Mouse (Mus musculus) CD4-positive helper T cell, adult 2 months (primary cell): ENCODE results near the gene Zfp513.
"Not testable (repeated sequence)": the region's sequence is repeated elsewhere in the genome, so short reads cannot be mapped to it uniquely, and the experiment has no call there.

Experiments
- DNase-seq: peaks from one replicate; pipeline ENCODE4 v3.0.0-alpha.2; 2012; ENCODE audit warnings: low read depth, missing footprints, low spot score

Zfp513 gene

DNA sequence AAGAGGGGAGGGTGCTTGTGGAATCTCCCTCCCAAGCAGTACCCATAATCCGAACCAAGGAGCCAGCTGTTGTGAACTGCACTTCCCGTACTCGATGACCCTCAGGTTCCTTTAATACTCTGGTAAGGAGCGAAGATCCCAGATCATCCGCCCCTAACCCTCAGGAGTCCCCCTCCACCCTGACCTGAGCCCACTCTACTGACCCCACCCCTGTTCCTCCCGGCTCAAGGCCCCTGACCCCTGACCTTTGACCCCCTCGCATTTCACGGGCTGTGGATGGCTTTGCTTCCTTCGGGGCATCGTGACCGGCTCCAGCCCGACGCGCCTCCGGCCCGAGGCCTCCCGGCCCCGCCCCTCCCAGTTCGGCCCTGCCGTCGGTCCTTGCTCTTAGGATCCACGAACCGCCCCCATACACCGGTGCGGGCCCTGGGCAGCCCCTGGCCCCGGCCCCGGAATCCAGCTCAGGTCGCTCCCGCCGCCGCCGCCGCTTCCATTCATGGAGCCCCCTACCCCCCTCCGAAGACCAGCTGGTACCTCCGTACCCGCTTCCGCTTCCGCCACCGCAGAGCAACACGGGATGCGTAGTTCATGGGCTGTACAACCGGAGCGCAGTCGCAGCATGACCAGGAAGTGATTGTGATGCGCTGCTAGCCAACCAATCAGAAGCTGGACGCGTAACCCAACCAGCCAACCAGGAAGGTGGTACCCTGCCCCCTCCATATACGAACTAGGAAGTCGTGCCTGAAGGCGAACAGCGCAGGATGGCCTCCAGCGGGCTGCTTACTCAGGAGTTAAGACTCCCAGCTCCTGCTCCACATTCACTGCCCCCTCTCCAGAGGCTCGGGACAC is at the start of gene Zfp513:
Gene Zfp513 (minus strand): TSS at position 562 of the 849 bp plus-strand sequence.
- peak; percentile 99 for DNase-seq

DNA sequence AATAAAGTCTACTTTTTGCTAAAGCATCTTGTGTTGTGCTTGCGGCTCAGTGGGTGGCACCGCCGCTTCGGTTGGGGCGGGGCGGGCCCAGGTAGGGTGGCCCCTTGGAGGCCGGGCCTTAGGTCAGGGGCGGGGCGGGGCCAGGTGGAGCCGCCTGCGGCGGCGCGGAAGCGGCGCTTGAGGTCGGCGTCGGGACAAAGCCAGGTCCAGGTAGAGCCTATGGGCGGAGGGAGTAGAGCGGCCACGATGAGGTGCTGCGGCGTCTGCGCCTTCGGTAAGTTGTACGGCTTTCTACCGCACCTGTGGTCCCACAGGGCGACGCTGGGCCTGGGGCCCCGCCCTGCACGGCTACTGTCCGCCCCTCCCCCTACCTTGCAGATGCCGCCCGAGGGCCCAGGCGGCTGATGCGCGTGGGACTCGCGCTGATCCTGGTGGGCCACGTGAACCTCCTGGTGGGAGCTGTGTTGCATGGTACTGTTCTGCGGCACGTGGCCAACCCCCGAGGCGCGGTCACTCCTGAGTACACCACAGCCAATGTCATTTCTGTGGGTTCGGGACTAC is 49.5 kb upstream of the Zfp513 start, which contains the start of gene Krtcap3:
Gene Krtcap3 (plus strand): TSS at position 151 of the 561 bp plus-strand sequence.
- peak; percentile 71 for DNase-seq

DNA sequence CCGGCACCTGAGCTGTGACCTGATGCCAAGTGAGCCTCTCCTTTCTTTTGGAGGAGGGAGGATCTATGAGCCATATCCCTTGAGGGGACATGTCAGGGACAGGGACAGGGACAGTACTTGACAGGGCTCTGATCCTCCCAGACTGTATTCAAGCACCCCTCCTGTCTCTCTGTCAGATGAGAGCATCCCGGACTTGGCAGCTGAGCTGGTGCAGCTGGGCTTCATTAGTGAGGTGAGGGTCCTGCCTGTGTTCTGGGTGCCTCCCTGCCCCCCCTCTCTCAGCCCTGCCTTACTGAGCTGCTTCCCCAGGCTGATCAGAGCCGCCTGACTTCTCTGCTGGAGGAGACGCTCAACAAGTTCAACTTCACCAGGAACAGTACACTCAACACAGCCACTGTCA is 48.6 kb upstream of the Zfp513 start:
- no peak for DNase-seq

DNA sequence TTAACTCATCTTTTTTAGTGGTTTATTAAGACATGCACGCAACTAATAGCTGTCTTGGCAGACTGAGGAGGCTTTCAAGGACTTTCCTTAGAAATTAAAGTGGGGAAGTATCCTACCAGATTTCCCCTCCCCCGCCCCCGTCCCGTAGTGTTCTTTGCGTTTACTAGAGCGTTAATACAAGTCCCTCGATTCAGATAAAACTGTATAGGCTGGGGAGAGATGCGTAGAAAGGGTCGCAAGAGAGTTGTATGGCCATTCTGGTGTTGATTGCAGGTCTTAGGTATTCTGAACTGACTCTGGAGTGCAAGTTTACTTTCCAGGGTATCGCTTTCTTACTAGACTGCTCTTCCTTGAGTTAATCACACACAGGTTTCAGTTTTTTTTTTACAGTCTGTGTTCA is 40.1 kb upstream of the Zfp513 start:
- no peak for DNase-seq

DNA sequence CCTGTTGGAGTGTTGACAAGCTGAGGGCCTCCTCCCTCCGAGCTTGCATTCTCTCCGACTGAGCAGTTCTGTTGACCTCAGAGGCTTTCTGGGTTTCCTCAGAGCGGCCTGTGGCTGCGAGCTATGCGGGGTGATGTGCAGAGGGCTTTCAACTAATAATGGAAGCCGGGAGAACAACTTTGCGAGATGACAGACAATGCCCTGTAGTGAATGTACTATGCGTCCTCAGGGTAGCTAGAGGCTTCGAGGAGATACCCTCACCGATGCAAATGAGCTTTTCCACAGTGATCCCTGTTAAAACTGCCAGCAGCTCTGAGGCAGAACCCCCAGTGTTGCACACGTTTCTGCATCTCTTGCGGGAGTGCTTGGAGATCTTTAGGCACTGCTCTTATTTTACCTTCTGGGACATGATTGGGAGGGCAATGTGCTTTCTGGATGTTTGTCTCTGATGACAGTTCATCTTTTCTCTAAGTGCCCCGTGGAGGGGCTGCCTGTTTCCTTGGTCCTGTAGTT is 39.5 kb upstream of the Zfp513 start:
- no peak for DNase-seq

DNA sequence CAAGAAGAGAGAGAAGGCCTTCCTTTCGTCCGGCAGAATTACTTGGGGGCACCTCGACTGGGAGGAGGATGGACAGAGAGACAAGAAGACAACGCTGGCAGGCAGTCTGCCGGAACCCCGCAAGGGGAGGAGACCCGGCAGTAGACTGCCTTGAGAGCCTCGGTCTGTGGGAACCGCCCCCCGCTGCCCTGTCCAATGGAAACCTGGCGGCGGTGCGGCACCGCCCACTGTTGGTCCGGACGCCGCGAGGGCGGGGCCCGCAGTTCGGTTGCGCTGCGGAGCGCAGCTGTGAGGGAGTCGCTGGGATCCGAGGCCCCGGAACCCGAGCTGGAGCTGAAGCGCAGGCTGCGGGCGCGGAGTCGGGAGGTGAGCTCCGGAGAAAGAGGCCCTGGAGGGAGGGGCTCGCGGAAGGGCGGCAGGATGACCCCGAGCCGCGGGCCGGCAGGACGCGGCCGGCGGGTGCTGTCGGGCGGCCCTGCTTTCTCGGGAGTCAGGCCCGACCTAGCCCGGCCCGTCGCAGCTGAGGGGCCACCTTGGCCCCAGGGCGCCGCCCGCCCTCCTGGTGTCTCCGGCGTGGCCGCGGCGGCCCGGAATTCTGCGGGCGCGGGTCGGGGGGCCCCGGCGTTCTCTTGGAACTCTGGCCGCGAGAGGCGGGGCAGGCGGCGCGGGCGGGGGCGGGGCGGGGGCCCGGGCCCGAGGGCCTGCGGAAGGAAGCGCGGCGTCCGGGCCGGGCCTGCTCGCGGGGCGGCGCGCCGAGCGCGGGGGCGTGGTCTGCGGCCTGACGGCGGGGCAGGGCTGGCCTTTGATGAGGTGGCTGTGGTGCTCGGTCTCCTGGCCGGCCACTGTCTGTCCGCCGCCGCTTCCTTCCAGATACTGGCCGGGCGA is 38.8 kb upstream of the Zfp513 start, which contains the start of the genes Nrbp1 and Gm9970:
Gene Nrbp1 (plus strand): TSS at position 228 of the 885 bp plus-strand sequence.
Gene Gm9970 (minus strand): TSS at position 596 of the 885 bp plus-strand sequence.
- DNase-seq, result peak; percentile 98

DNA sequence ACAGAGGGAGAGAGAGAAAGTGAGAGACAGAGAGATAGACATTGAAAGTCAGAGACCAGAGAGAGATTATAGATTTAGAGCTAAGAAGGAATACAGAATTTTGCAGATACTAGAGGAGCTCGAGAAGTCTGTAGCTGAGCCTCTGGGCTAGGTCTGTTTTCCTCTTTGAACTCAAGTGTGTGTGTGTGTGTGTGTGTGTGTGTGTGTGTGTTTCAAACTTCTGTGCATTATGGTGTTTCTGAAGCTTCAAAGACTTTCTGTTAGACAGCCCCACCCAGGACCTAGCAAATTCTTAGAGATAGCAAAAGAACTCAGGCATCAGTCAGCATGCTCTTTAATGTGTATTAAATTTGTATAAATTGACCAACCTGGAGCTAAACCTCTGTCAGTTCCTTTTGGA is 24.5 kb upstream of the Zfp513 start:
- DNase-seq, result peak; percentile 75

DNA sequence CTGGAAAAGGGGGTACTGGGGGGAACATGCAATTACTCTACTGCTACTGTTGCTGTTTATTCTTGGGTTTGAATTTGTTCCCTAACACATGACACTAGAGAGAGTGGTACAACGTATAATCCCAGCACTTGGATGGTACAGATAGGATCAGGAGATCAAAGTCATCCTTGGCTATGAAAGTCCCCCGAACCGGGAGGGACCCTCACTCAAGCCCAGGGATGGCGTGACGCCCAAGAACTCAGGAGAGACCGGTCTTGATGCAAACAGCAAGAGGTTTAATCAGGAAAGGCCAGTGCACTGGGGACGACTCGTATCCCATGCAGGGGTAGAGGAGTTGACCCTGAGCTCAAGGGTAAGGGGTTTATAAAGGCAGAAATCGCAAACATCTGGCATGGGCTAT is 20.6 kb upstream of the Zfp513 start:
- no peak for DNase-seq

DNA sequence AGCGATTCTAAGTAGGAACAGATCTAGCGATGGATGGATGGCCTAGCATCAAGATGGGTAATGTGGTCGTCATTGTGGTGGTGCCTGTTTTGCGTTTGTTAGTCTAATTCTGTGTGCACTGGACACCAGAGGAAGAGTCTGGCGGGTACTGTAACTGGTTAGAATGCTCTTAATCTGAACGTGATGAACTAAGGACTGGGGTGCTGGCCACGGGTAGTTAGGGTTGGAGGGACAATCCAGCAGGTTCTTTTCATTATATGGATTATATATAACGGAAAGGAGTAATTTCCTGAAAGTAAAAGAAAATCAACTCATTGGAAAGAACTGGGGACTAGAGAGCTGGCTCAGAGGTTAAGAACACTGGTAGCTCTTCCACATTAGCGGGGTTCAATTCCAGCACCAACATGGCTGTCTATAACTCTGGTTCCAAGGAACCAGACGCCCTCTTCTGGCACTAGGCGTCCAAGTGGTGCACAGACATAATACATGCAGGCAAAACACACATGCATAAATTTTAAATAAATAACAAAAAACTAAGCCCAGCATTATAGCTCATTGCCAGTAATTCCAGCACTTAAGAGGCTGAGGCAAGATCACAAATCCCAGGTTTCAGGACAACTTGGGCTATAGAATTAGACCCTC is 19.3 kb upstream of the Zfp513 start:
- peak; percentile 44 for DNase-seq

DNA sequence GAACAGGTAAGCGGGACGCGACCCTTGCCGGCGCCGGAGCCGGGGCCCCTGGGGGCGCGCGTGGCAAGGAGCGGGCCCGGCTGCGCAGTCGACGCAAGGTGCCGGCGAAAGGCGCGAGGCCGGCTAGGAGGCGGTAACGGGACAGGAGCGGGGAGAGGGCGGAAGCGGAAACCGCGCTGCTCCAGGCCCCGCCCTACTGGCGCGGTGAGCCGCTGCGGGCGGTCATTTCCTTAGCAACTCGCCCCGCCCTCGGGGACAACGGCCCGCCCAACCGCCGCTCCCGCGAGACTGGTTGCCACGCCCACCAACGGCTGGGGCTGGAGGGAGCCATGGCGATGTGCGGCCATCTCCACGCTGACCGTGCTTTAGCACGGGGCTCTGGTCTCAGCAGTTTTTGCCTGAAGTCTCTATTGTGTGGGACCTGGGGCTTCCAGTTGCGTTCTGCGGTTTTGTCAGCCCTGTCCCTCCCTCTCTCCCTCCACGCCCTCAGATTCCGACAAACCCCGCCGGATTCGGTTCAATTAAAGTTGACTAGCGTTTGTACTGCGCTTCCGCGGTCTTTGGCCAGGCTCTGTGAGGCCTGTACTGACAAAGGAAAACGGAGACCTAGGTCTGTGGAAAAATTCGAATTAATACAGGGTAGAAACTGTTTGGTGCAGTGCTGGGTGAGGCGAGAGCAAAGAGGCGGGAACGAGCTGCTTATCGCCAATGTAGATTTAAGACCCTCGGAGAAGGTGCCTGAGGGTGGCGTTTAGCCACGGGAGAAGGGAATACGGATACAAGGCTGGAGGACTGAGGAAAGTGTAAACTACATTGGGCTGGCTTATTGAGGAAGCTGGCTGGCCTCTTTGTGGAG is 18.6 kb upstream of the Zfp513 start, which contains the start of gene Ppm1g:
Gene Ppm1g (minus strand): TSS at position 240 of the 856 bp plus-strand sequence.
- peak; percentile 97 for DNase-seq

DNA sequence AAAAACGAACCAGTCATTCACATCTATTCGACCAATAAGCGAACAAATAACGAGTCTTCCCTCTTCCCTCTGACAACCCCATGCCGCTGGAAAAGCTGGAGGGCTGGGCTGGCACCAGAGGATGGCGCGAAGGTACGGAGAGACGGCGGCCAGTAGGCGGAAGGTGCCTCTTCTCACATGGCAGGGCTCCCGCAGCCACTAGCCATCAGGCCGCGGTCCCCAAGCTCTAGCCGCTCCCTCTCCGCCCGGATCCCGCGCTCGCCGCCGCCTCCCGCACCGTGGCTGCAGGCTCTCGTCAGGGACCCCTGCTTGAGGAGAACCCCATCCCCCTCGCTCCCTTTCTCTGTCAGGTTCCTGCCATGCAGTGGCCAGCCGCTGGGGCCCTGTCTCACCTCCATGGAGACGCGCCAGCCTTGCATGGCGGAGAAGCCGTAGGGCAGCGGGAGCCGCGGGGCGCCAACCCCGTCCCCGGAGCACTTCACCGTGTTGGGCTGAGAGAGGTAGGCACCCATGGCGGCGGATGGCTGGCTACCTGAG is 17.9 kb upstream of the Zfp513 start:
- DNase-seq, result no peak

DNA sequence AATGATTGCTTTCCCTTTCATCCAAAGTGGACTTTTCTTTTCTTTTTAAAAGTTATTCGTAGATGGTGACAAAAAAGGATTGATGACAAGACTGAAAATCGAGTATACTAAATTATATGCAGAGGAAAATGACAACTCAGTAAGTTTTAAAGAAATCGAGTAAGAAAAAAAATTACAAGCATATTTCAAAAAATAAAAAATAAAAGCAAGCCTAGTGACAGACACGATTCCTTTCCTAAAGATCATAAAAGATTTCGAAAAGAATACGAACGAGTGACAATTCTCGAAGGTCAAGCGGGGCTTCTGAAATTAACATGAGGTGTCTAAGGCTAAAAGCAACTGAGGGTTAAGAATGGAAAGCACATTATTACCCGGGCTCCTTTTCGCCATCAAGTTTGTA is 17.4 kb upstream of the Zfp513 start:
- no peak for DNase-seq

DNA sequence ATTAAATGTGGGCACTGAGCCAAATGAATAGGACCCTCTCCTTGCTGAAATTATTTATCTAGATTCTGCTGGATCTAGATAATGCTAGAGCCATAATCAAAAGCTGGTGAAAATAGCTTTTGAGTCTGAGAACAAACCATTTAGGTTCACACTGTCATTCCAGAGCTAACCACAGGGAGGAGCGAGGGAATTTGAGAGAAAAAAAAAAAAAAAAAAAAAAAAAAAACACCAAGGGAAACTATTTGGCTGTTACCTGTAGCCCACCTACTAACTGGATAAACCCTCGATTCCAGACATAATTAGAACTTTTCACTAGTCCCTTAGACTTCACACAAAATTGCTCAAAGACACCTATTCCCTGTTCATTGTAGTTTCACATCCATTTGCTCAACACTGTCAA is 17.0 kb upstream of the Zfp513 start:
- DNase-seq, result peak; percentile 40

DNA sequence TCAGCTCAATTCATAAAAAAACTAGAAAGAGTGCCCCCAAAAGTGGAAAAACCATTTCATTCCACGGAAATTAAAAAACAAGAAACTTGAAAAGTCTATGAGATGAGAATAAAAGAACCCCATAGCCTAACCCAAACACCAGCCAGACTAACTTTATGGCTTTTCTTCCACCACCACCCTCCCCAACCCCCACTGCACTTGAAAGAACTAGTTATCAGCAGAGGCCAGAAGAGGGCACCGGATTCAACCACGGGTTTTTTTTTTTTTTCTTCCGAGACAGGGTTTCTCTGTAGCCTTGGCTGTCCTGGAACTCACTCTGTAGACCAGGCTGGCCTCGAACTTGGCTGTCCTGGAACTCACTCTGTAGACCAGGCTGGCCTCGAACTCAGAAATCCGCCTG is 16.2 kb upstream of the Zfp513 start:
- peak; percentile 72 for DNase-seq

DNA sequence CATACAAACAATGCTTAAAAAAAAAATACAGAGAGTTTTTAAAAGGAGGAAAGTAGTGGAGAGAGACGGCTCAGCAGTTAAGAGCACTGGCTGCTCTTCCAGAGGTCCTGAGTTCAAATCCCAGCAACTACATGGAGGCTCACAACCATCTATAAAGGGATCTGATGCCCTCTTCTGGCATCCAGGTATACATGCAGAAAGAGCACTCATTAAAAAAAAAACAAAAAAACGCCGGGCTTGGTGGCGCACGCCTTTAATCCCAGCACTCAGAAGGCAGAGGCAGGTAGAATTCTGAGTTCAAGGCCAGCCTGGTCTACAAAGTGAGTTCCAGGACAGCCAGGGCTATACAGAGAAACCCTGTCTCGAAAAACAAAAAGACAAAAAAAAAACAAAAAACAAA is 14.5 kb upstream of the Zfp513 start:
- not testable (repeated sequence) for DNase-seq

DNA sequence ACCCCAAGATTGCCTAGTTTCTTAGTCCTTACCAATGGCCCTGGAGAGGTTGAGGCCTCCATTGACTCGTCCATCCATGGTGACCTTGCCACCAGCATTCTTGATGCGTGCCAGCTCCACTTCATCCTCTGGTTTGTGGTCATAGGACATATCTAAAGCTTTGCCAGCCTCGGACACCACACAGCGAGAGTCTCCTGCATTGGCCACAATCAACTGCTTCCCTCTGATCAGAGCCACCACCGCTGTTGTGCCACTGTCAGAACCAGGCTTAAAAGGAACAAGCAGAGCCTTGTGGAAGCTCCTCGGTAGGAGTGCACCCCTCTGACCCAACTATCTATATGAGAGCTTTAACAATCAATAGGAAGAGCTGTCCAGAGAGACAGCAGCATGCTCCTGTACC is 2.3 kb upstream of the Zfp513 start:
- DNase-seq, result no peak

DNA sequence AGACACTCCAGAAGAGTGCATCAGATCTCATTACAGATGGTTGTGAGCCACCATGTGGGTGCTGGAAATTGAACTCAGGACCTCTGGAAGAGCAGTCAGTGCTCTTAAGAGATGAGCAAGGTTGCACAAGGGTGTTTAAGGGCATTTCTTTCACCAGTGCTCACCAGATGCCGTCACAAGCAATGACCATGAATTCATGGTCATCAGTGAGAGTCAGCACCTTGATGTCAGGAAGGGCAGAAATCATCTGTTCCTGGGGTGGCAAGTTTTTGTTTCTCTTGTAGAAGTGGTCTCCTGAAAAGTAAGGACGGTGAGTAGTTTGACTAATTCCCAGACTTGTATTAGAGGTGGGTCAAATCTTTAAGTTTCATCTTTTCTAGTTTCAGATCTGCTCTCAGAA is 1.8 kb upstream of the Zfp513 start:
- DNase-seq, result no peak

DNA sequence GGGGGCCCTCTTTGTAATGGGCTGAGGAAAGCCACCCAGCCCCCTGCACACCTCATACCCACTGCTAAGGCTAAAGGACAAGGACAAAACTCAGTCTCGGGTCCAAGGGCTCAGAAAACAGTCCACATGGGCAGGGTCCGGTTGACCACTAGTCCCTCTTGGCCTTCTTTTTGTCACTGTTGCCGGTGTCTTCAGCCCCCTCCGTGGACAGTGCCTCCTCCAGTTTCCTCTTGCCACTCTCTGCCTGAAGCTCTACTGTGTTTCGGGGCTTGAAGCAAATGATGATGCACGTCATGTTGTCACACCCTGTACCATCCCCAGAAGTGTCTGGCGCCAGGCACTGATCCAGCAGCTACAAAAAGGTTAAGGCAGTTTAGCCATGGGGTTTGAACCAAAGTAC is 830 bp upstream of the Zfp513 start:
- no peak for DNase-seq

DNA sequence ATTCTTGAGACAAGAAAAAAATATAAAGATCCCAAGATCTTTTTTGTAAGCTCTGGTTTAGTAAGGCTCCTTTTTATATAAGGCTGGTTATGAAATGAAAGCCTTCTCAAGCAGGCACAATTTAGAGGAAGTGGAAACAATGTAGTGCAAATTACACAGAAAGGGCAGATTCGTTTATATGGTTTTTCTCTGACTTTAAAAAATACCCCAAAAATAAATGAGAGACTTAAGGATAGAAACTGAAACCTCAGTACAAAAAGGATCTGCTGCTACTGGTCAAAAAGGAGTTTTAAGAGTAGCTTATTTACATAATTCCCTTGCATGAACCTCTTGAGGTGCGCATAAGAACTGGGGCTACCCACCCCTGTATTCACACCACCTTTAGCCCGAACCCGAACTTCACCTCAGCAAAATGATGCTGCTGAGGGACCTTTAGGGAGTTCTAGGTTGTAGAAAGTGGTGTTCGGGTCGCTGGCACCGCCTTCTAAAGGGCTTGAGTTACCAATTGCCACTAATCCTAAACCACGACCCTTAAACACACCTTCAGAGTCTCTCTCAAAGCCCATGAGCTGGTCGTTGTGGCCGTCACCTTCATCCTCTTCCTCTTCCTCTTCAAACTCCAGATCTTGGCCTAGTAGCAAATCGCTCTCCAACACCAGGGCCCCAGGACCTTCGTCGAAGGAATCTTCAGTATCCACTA is 911 bp downstream of the Zfp513 start:
- DNase-seq, result peak; percentile 34
